Mouse (Mus musculus): Measurements from ENCODE around the gene Rgs17.

DNA sequence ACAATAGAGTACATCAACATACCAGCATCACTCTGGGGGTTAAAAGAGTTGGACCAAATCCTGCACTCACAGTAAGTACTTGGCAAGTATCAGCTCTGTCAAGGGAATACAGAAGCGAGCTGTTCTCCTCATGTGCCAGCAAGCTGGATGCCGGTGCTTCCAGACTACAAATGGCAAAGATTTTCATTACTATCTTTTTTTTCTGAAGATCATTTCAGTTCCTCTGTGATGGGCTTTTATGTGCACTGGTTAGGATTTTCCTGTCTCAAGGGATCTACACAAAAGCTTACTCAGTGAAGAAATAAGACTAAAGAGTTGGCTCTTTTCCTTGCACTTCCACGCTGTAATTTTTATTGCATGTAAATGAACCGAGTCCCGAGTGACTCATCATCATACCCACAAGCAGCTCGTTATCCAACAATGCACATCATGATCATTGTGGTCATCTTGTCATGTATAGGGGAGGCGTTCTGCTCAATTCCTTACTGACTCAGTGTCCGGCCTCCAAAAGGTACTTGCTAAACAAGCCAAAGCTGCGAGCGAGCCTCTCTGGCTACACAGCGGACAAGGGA lies 54.1 kb downstream of the Rgs17 start:
- TF ChIP-seq CTCF (IDR thresholded peaks at IDR 0.05; ENCODE audit: control insufficient read depth, insufficient read depth, insufficient replicate concordance, low read depth, low read length): no peak
- no peak for TF ChIP-seq POLR2A (IDR thresholded peaks at IDR 0.05; ENCODE audit: control insufficient read depth, low read depth, low read length)

Measured in testis, adult 2 months (tissue).